Mouse (Mus musculus) kidney, embryonic 14.5 days (tissue): Measurements from ENCODE around the gene Bach2. TPM values are rescaled to one million over a fixed set of nuclear protein-coding genes. Genes with fewer than 3 reads are reported as not detected.

Experiments used
- ATAC-seq: fragments of 200-750 bp; cut with Nextera tagmentation; 2 replicates; pipeline ENCODE4 v1.8.0; 2017; ENCODE audit warnings: moderate number of reproducible peaks, mild to moderate bottlenecking, moderate TSS enrichment, moderate library complexity; ENCODE audit not compliant: low FRiP score, low TSS enrichment
- H3K27ac ChIP-seq: fragments of 300-500 bp; sonication (generic); 2 replicates; pipeline ENCODE4 v1.5.1; 2014; ENCODE audit warnings: low read depth, mild to moderate bottlenecking, low read length, moderate library complexity, mixed read lengths
- H3K27me3 ChIP-seq: fragments of 300-500 bp; sonication (generic); 2 replicates; pipeline ENCODE4 v1.6.1; 2014; ENCODE audit warnings: mild to moderate bottlenecking, low read length; ENCODE audit not compliant: control insufficient read depth, insufficient read depth
- H3K36me3 ChIP-seq: fragments of 300-500 bp; sonication (generic); 2 replicates; pipeline ENCODE4 v1.6.1; 2014; ENCODE audit warnings: low read length, mixed read lengths; ENCODE audit not compliant: control insufficient read depth, insufficient read depth
- H3K4me1 ChIP-seq: fragments of 300-500 bp; sonication (generic); 2 replicates; pipeline ENCODE4 v1.6.1; 2014; ENCODE audit warnings: low read length, mixed read lengths; ENCODE audit not compliant: control insufficient read depth, insufficient read depth
- H3K4me2 ChIP-seq: fragments of 300-500 bp; sonication (generic); replicated peaks from 2 replicates; pipeline ENCODE4 v1.6.1; 2014; ENCODE audit warnings: low read depth, mild to moderate bottlenecking, low read length
- H3K4me3 ChIP-seq: fragments of 300-500 bp; sonication (generic); 2 replicates; pipeline ENCODE4 v1.5.1; 2014; ENCODE audit warnings: mild to moderate bottlenecking, low read length
- H3K9ac ChIP-seq: fragments of 300-500 bp; sonication (generic); 2 replicates; pipeline ENCODE4 v1.6.1; 2014; ENCODE audit warnings: low read depth, mild to moderate bottlenecking, low read length, moderate library complexity
- H3K9me3 ChIP-seq: fragments of 300-500 bp; sonication (generic); 2 replicates; pipeline ENCODE4 v1.6.1; 2016; ENCODE audit warnings: low read length; ENCODE audit not compliant: control insufficient read depth
- WGBS: fragments of 180-500 bp; shearing (Covaris S2); extraction: QIAGEN DNeasy Blood & Tissue Kit; methylation state at CpG from one replicate; pipeline ENCODE4 v1.1.7; 2014; 5-methylcytosine and 5-hydroxymethylcytosine counted together
- polyA plus RNA-seq: library from polyadenylated mRNA; unstranded; fragments of >200 nt; fragmentation: Nextera tagmentation; extraction: Ambion mirVana; gene quantifications from 2 replicates; pipeline ENCODE4 v1.2.1, GENCODE M21; 2014

The Bach2 gene
- polyA plus RNA-seq, 1 experiment from 2014 or later: 13.3 TPM

DNA sequence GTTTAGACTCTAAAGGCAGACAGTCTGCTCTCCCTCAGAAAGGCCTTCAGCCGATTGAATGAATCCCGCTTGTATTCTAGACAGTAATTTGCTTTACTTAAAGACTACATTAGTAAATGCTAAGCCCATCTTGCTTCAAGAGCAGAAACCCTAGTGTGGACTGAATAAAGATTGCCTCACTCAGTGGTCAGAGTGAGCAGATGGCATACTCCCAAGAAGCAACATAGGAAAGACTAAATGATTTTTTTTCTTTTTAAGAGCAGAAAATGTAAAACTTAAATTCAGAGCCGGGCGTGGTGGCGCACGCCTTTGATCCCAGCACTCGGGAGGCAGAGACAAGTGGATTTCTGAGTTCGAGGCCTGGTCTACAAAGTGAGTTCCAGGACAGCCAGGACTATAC is 169.9 kb downstream of the Bach2 start:
- 95% methylated on average over 8 of the region's 8 CpGs for WGBS
- H3K4me1 ChIP-seq: no peaks in the 10 kb centered on the region
- no peak overlapping the region for H3K4me2 ChIP-seq
- ATAC-seq: no peak
- no peaks in the 10 kb centered on the region for H3K36me3 ChIP-seq
- H3K9ac ChIP-seq: no peak overlapping the region
- no peak overlapping the region for H3K4me3 ChIP-seq
- H3K27me3 ChIP-seq: no peaks in the 10 kb centered on the region
- no peak overlapping the region for H3K27ac ChIP-seq
- no peaks in the 10 kb centered on the region for H3K9me3 ChIP-seq

DNA sequence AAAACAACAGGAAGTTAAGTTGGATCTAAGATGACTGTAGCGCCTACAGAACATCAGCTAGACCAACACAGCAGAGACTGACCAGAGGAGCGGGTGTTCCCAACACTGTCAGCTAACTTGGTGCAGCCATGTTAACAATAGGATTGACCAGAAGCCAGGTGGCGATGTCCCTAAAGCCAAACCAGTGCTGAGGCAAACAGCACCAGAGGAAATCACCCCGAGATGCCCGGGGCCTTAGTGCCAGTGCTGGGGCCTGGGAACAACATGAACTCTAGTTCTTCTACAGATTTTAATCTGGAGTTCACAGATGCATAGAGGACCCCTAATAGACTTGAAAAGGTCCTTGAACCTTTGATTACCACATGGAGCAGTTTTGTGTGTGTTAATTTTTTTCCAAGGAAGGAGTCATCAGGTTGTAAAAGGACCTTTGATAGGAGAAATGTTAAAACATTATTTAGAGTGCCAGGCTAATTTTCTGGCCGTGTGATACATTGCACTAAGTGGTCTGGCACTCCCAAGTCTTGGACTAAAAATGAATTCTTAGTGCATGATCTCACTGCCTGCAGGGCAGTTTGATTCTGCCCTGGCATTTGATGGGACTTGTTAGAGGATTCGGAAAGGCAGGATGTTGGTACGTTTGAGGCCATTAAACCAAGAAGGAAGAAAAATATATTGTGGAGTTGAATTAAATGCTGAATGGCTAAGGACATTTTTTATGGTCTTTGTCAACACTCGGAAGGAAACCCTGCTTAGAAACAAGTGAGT is 170.7 kb downstream of the Bach2 start:
- ATAC-seq: no peak
- Histone ChIP-seq H3K4me3 (no peak overlapping the region), H3K36me3 (no peaks in the 10 kb centered on the region), H3K9me3 (no peaks in the 10 kb centered on the region), H3K9ac (no peak overlapping the region), H3K27ac (no peak overlapping the region), H3K27me3 (no peaks in the 10 kb centered on the region), H3K4me1 (no peaks in the 10 kb centered on the region), H3K4me2 (no peak overlapping the region)
- WGBS: 74% methylated on average over 9 of the region's 9 CpGs

DNA sequence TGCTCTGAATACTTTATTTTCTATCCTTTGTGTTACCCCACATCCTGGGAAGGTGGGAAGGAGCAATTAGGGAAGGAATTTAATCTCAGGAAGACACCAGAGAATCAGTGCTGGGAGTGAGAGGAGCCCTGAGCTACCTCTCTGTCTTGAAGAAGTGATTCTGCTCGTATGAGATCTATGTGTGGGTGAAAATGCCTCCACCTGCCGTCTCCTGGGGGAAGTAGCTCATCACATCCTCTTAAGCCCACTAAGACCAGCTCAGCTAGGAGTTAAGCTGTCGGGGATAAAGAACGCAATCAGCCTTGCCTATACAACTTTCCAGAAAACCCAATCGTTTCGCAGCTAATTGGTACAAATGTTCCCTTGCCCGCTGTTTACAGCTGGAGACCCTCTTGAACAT is 174.5 kb downstream of the Bach2 start:
- 76% methylated on average over 7 of the region's 7 CpGs for WGBS

DNA sequence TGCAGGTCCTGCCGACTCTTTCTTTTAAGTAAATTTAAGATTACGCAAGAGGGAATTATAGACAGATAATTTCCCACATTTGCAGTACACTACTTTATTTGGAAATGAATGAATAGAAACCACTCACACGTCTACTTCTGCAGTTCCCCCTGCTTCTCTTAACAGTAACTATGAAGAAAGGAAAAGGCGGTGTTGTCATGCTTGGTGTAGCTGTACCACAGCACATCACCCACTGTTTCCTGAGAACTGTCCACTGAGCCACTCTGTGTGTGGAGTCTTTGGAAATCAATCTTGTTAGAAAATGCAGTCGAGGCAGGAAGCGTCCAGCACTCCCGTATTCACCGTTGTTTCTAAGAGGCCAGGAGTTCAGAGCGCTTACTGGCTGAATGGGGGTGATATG is 174.9 kb downstream of the Bach2 start:
- ATAC-seq: no peak
- WGBS: 81% methylated on average over 9 of the region's 9 CpGs
- H3K27me3 ChIP-seq: no peaks in the 10 kb centered on the region

More for the DNA sequence above, 174.5 kb downstream of the Bach2 start:
- no peaks in the 10 kb centered on the region for H3K9me3 ChIP-seq
- H3K36me3 ChIP-seq: no peaks in the 10 kb centered on the region
- no peak overlapping the region for H3K9ac ChIP-seq
- H3K4me1 ChIP-seq: no peaks in the 10 kb centered on the region
- no peak for ATAC-seq
- H3K27ac ChIP-seq: no peak overlapping the region
- H3K4me3 ChIP-seq: no peak overlapping the region
- H3K27me3 ChIP-seq: no peaks in the 10 kb centered on the region
- no peak overlapping the region for H3K4me2 ChIP-seq

DNA sequence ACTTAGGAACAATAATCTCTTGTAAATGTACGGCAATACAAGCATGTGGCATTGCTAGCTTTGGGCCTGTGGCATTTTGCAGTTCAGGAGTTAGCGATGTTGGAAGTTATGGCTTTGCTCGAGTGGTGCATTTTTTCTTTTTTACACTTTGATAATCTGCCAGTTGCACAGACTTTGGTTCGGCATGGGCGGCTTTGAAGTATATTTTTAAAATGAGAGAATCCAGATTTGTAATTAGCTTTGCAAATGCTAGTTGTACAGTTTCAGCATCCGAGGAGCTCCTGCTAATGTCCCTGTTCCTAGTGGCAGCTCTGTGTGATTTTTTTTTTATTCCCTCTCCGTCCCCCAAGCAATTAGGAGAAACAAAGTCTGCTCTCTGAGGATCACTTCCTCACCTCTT is 176.4 kb downstream of the Bach2 start:
- no peak overlapping the region for H3K4me3 ChIP-seq
- no peaks in the 10 kb centered on the region for H3K36me3 ChIP-seq
- H3K9me3 ChIP-seq: no peaks in the 10 kb centered on the region
- no peak overlapping the region for H3K27ac ChIP-seq
- WGBS: 81% methylated on average over 7 of the region's 7 CpGs
- no peak overlapping the region for H3K9ac ChIP-seq
- ATAC-seq: no peak
- H3K4me1 ChIP-seq: no peaks in the 10 kb centered on the region
- H3K4me2 ChIP-seq: no peak overlapping the region
- no peaks in the 10 kb centered on the region for H3K27me3 ChIP-seq

More for the DNA sequence above, 174.9 kb downstream of the Bach2 start:
- H3K36me3 ChIP-seq: no peaks in the 10 kb centered on the region
- no peak overlapping the region for H3K4me2 ChIP-seq
- no peaks in the 10 kb centered on the region for H3K4me1 ChIP-seq
- no peaks in the 10 kb centered on the region for H3K9me3 ChIP-seq
- no peak overlapping the region for H3K27ac ChIP-seq
- no peak overlapping the region for H3K9ac ChIP-seq
- H3K4me3 ChIP-seq: no peak overlapping the region

DNA sequence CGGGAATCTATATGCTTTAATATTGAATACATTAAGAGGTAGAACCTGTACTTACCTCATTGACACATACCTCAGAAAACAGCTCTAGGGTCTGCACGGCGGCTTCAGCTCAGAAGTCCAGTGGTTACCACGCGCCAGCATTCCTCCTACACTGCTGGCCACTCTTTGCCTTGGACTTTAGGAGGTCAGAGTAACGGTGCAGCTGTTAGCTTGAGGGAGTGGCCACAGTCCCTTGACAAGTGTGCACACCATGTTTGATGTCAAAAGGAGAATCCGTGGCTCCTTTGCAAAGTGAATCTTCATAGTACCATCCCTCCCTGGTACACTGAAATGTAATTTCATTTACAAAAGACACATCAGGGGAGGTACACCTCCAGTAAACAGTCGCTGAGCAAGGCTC is 179.3 kb downstream of the Bach2 start:
- H3K9me3 ChIP-seq: no peaks in the 10 kb centered on the region
- no peaks in the 10 kb centered on the region for H3K27me3 ChIP-seq

DNA sequence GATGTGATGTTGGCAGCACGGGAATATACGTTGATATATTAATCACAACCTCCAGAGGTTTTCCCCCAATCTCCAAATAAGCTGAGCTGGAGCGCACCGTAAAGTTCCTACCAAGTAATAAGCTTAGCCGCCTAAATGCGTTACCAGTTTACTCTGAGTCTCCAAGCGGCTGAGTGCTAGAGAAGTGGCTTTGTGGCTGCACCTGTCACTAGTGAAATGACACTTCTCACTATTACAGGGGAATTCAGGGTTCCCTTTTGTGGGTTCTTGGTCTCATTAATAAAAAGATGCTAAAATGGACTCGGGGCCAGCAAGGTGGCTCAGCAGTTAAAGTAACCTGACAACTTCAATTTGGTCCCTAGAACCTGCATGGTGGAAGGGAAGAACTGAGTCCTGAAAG is 183.0 kb downstream of the Bach2 start:
- H3K4me3 ChIP-seq: no peak overlapping the region
- no peak overlapping the region for H3K9ac ChIP-seq
- H3K9me3 ChIP-seq: no peaks in the 10 kb centered on the region
- ATAC-seq: no peak
- H3K4me2 ChIP-seq: no peak overlapping the region
- WGBS: 93% methylated on average over 8 of the region's 8 CpGs
- no peak overlapping the region for H3K27ac ChIP-seq
- H3K36me3 ChIP-seq: no peaks in the 10 kb centered on the region
- no peaks in the 10 kb centered on the region for H3K4me1 ChIP-seq
- H3K27me3 ChIP-seq: no peaks in the 10 kb centered on the region

More for the DNA sequence above, 179.3 kb downstream of the Bach2 start:
- H3K36me3 ChIP-seq: no peaks in the 10 kb centered on the region
- H3K4me2 ChIP-seq: no peak overlapping the region
- no peak overlapping the region for H3K9ac ChIP-seq
- H3K4me3 ChIP-seq: no peak overlapping the region
- H3K4me1 ChIP-seq: no peaks in the 10 kb centered on the region
- ATAC-seq: no peak
- no peak overlapping the region for H3K27ac ChIP-seq
- 85% methylated on average over 8 of the region's 8 CpGs for WGBS

DNA sequence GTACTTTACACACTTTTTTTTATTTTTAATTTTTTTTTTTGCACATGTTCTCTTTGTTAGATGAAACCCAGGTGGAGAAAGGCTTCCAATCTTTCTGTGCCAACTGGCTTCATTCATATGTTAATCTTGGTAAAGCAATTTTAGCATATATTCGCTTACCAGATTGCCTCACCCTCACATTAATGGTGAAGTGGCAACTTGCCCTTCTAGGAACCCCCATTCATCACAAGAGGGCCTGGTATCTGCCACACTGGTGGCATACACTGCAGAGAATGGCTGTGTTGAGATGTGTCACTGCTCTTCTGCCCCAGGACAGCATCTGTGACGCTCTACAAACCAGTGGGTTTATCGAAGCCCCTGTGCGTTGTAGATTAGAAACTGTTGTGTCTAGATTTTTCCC is 183.8 kb downstream of the Bach2 start:
- no peaks in the 10 kb centered on the region for H3K4me1 ChIP-seq
- ATAC-seq: no peak
- 94% methylated on average over 4 of the region's 4 CpGs for WGBS
- H3K9me3 ChIP-seq: no peaks in the 10 kb centered on the region
- no peak overlapping the region for H3K9ac ChIP-seq
- no peak overlapping the region for H3K4me2 ChIP-seq
- no peak overlapping the region for H3K4me3 ChIP-seq
- H3K36me3 ChIP-seq: no peaks in the 10 kb centered on the region
- no peak overlapping the region for H3K27ac ChIP-seq
- H3K27me3 ChIP-seq: no peaks in the 10 kb centered on the region

DNA sequence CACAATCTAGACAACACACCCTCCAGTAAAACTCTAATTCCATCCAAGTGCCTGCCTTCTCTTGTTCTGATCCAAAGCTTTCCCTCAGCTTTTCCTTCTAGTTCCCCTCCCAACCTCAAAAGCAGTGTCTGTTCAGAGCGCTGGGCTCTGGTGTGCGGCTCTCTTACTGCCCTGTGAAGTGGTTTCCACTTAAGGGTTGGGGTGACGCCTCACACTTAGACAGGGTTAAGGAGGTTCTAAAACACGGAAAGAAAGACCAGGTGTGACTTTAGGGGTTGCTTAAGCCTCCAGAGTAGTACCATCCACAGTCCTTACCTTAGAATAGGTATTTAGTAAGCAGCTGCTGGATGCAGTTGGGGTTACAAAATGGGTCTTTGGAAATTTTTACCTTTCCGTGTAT is 185.1 kb downstream of the Bach2 start:
- no peak for ATAC-seq
- Histone ChIP-seq H3K4me1 (no peaks in the 10 kb centered on the region), H3K9ac (no peak overlapping the region), H3K4me2 (no peak overlapping the region), H3K36me3 (no peaks in the 10 kb centered on the region), H3K27ac (no peak overlapping the region), H3K27me3 (no peaks in the 10 kb centered on the region), H3K4me3 (no peak overlapping the region), H3K9me3 (no peaks in the 10 kb centered on the region)
- 76% methylated on average over 5 of the region's 5 CpGs for WGBS
